Mouse (Mus musculus) bone marrow macrophage, adult 2 months (primary cell): Measurements from ENCODE around the gene Filip1.

ENCODE experiments used
- CTCF ChIP-seq: IDR thresholded peaks from 2 replicates; pipeline ENCODE4 v1.5.1; 2012; ENCODE audit warnings: low read depth, mild to moderate bottlenecking, low read length, moderate library complexity
- POLR2A ChIP-seq: IDR thresholded peaks from 2 replicates; pipeline ENCODE4 v1.6.1; 2012; ENCODE audit warnings: mild to moderate bottlenecking, low read depth, low read length, borderline replicate concordance

- TF ChIP-seq POLR2A (no peak), CTCF (no peak)
Measured at GRCm38 (mm10) chr9:79823438-79823837, 189.2 kb downstream of the Filip1 start.
